Mouse (Mus musculus) MEL (cell line): Measurements from ENCODE around the gene 1700034I23Rik. TPM values are rescaled to one million over a fixed set of nuclear protein-coding genes. Genes with fewer than 3 reads are reported as not detected.
"Not testable (repeated sequence)": the region's sequence is repeated elsewhere in the genome, so short reads cannot be mapped to it uniquely, and the experiment has no call there.

Experiments
- DNase-seq: peaks from one replicate; pipeline ENCODE4 v3.0.0; 2011; ENCODE audit warnings: low read depth, low spot score
- H3K27ac ChIP-seq: 2 replicates; pipeline ENCODE4 v1.5.1; 2012; ENCODE audit warnings: low read depth, mild to moderate bottlenecking, control low read depth, low read length, moderate library complexity; ENCODE audit not compliant: control insufficient read depth
- H3K27me3 ChIP-seq, 2 experiments: fragments of 150-350 bp in 1 of 2; sonication (generic) in 1 of 2; 2 replicates each; pipeline ENCODE4 v1.6.1; 2012; ENCODE audit warnings: low read length in 2 of 2, mild to moderate bottlenecking in 2 of 2, improper control_type of control experiment in 1 of 2, moderate library complexity in 1 of 2; ENCODE audit not compliant: insufficient read depth in 2 of 2, control insufficient read depth in 1 of 2
- H3K36me3 ChIP-seq, 2 experiments: 2 replicates each; pipeline ENCODE4 v1.6.1; 2012 to 2014; ENCODE audit warnings: low read length in 2 of 2, improper control_type of control experiment in 1 of 2, inconsistent platforms in 1 of 2, mild to moderate bottlenecking in 1 of 2; ENCODE audit not compliant: insufficient read depth in 2 of 2, control insufficient read depth in 1 of 2
- H3K4me1 ChIP-seq, 2 experiments: fragments of 150-350 bp in 1 of 2; sonication (generic) in 1 of 2; 2 replicates each; pipeline ENCODE4 v1.6.1; 2012; ENCODE audit warnings: low read length in 2 of 2, improper control_type of control experiment in 1 of 2, mild to moderate bottlenecking in 1 of 2; ENCODE audit not compliant: insufficient read depth in 2 of 2, control insufficient read depth in 1 of 2
- H3K4me3 ChIP-seq, 2 experiments: fragments of 150-350 bp in 1 of 2; sonication (generic) in 1 of 2; 2 replicates each; pipeline ENCODE4 v1.5.1; 2012; ENCODE audit warnings: low read depth in 2 of 2, low read length in 2 of 2, mild to moderate bottlenecking in 2 of 2, moderate library complexity in 2 of 2, control low read depth in 1 of 2, improper control_type of control experiment in 1 of 2; ENCODE audit not compliant: control insufficient read depth in 1 of 2, insufficient read depth in 1 of 2
- H3K79me2 ChIP-seq: 2 replicates; pipeline ENCODE4 v1.6.1; 2012; ENCODE audit warnings: mild to moderate bottlenecking, low read length, moderate library complexity; ENCODE audit not compliant: control insufficient read depth, poor library complexity, insufficient read depth
- H3K9ac ChIP-seq: 2 replicates; pipeline ENCODE4 v1.6.1; 2012; ENCODE audit warnings: low read depth, mild to moderate bottlenecking, control low read depth, low read length, moderate library complexity; ENCODE audit not compliant: control insufficient read depth, poor library complexity, severe bottlenecking
- H3K9me3 ChIP-seq: fragments of 150-350 bp; sonication (generic); replicated peaks from 2 replicates; pipeline ENCODE4 v1.6.1; 2012; ENCODE audit warnings: mild to moderate bottlenecking, low read length, improper control_type of control experiment, moderate library complexity; ENCODE audit not compliant: insufficient read depth
- BHLHE40 ChIP-seq: IDR thresholded peaks from 2 replicates; pipeline ENCODE4 v1.6.1; 2012; ENCODE audit warnings: low read depth, mild to moderate bottlenecking, inconsistent platforms, low read length, improper control_type of control experiment, borderline replicate concordance
- CHD2 ChIP-seq: IDR thresholded peaks from 2 replicates; pipeline ENCODE4 v1.6.1; 2011; ENCODE audit warnings: low read length, improper control_type of control experiment
- CTCF ChIP-seq, 3 experiments: IDR thresholded peaks in 2 of 3; conservative IDR thresholded peaks in 1 of 3; 2 replicates each; pipeline ENCODE4 v1.5.1; 2011 to 2012; ENCODE audit warnings: low read length in 3 of 3, low read depth in 2 of 3, mild to moderate bottlenecking in 2 of 3, improper control_type of control experiment in 1 of 3, inconsistent platforms in 1 of 3, mixed read lengths in 1 of 3, moderate library complexity in 1 of 3; ENCODE audit not compliant: control insufficient read depth in 1 of 3, insufficient read depth in 1 of 3, poor library complexity in 1 of 3, severe bottlenecking in 1 of 3
- E2F4 ChIP-seq: IDR thresholded peaks from 2 replicates; pipeline ENCODE4 v1.6.1; 2011; ENCODE audit warnings: low read depth, low read length, improper control_type of control experiment, borderline replicate concordance
- ELF1 ChIP-seq: IDR thresholded peaks from 2 replicates; pipeline ENCODE4 v1.6.1; 2014; ENCODE audit warnings: low read depth, mild to moderate bottlenecking, inconsistent platforms, low read length, improper control_type of control experiment, moderate library complexity
- ETS1 ChIP-seq: IDR thresholded peaks from 2 replicates; pipeline ENCODE4 v1.6.1; 2012; ENCODE audit warnings: low read depth, mild to moderate bottlenecking, inconsistent platforms, low read length, improper control_type of control experiment, moderate library complexity
- GATA1 ChIP-seq: IDR thresholded peaks from 2 replicates; pipeline ENCODE4 v1.6.1; 2011; ENCODE audit warnings: low read depth, low read length, improper control_type of control experiment
- HCFC1 ChIP-seq: IDR thresholded peaks from 2 replicates; pipeline ENCODE4 v1.6.1; 2012; ENCODE audit warnings: low read depth, mild to moderate bottlenecking, inconsistent platforms, low read length, improper control_type of control experiment, moderate library complexity
- JUND ChIP-seq: IDR thresholded peaks from 2 replicates; pipeline ENCODE4 v1.6.1; 2011; ENCODE audit warnings: low read depth, mild to moderate bottlenecking, improper control_type of control experiment, low read length
- KAT2A ChIP-seq: conservative IDR thresholded peaks from 2 replicates; pipeline ENCODE4 v1.6.1; 2012; ENCODE audit warnings: low read depth, low read length, improper control_type of control experiment, inconsistent platforms
- MAX ChIP-seq: IDR thresholded peaks from 2 replicates; pipeline ENCODE4 v1.6.1; 2011; ENCODE audit warnings: low read length, improper control_type of control experiment
- MAZ ChIP-seq: IDR thresholded peaks from 2 replicates; pipeline ENCODE4 v1.6.1; 2012; ENCODE audit warnings: low read depth, mild to moderate bottlenecking, inconsistent platforms, low read length, improper control_type of control experiment
- MXI1 ChIP-seq: IDR thresholded peaks from 2 replicates; pipeline ENCODE4 v1.6.1; 2011; ENCODE audit warnings: mild to moderate bottlenecking, low read depth, low read length, improper control_type of control experiment
- MYB ChIP-seq: IDR thresholded peaks from 2 replicates; pipeline ENCODE4 v1.6.1; 2011; ENCODE audit warnings: mild to moderate bottlenecking, low read depth, low read length, improper control_type of control experiment
- MYC ChIP-seq: IDR thresholded peaks from 2 replicates; pipeline ENCODE4 v1.6.1; 2011; ENCODE audit warnings: low read depth, mild to moderate bottlenecking, low read length, improper control_type of control experiment, moderate library complexity
- NELFE ChIP-seq: IDR thresholded peaks from 2 replicates; pipeline ENCODE4 v1.6.1; 2011; ENCODE audit warnings: low read depth, low read length, improper control_type of control experiment
- NRF1 ChIP-seq: IDR thresholded peaks from 2 replicates; pipeline ENCODE4 v1.6.1; 2014; ENCODE audit warnings: low read depth, mild to moderate bottlenecking, inconsistent platforms, low read length, improper control_type of control experiment, moderate library complexity; ENCODE audit not compliant: poor library complexity, insufficient read depth, severe bottlenecking
- POLR2A ChIP-seq, 2 experiments: IDR thresholded peaks; 2 replicates each; pipeline ENCODE4 v1.6.1; 2011 to 2012; ENCODE audit warnings: low read length in 2 of 2, mild to moderate bottlenecking in 2 of 2, control low read depth in 1 of 2, improper control_type of control experiment in 1 of 2, low read depth in 1 of 2, moderate library complexity in 1 of 2; ENCODE audit not compliant: control insufficient read depth in 1 of 2, insufficient read depth in 1 of 2, poor library complexity in 1 of 2
- POLR2AphosphoS2 ChIP-seq: IDR thresholded peaks from 2 replicates; pipeline ENCODE4 v1.6.1; 2011; ENCODE audit warnings: low read length, improper control_type of control experiment
- RAD21 ChIP-seq: IDR thresholded peaks from 2 replicates; pipeline ENCODE4 v1.6.1; 2011; ENCODE audit warnings: mild to moderate bottlenecking, low read depth, low read length, improper control_type of control experiment
- RCOR1 ChIP-seq: IDR thresholded peaks from 2 replicates; pipeline ENCODE4 v1.6.1; 2012; ENCODE audit warnings: low read depth, mild to moderate bottlenecking, inconsistent platforms, low read length, improper control_type of control experiment
- SIN3A ChIP-seq: IDR thresholded peaks from 2 replicates; pipeline ENCODE4 v1.6.1; 2012; ENCODE audit warnings: low read length, improper control_type of control experiment, inconsistent platforms
- SMC3 ChIP-seq: IDR thresholded peaks from 2 replicates; pipeline ENCODE4 v1.6.1; 2011; ENCODE audit warnings: low read depth, low read length, improper control_type of control experiment
- TBP ChIP-seq: IDR thresholded peaks from 2 replicates; pipeline ENCODE4 v1.8.0; 2011; ENCODE audit warnings: low read depth, low read length, improper control_type of control experiment
- TCF12 ChIP-seq: IDR thresholded peaks from 2 replicates; pipeline ENCODE4 v1.6.1; 2014; ENCODE audit warnings: low read depth, mild to moderate bottlenecking, inconsistent platforms, low read length, improper control_type of control experiment, moderate library complexity
- USF1 ChIP-seq: IDR thresholded peaks from 2 replicates; pipeline ENCODE4 v1.6.1; 2014; ENCODE audit warnings: low read depth, mild to moderate bottlenecking, inconsistent platforms, low read length, improper control_type of control experiment, moderate library complexity
- ZMIZ1 ChIP-seq: IDR thresholded peaks from 2 replicates; pipeline ENCODE4 v1.6.1; 2012; ENCODE audit warnings: low read depth, mild to moderate bottlenecking, inconsistent platforms, low read length, improper control_type of control experiment, moderate library complexity
- polyA plus RNA-seq, 2 experiments: library from polyadenylated mRNA; stranded (reverse) in 1 of 2; unstranded in 1 of 2; fragments of >175 nt in 1 of 2; fragments of >200 nt in 1 of 2; gene quantifications; 2 replicates each; pipeline versions ENCODE4 v1.2.1 to v1.2.4; 2012; ENCODE audit warnings: low replicate concordance in 2 of 2, low read depth in 1 of 2; ENCODE audit not compliant: insufficient read length in 2 of 2, insufficient read depth in 1 of 2, missing spikeins in 1 of 2
- total RNA-seq: library from RNA; depleted of rRNA; stranded (reverse); fragments of 300-350 nt; gene quantifications from 2 replicates; pipeline ENCODE4 v1.2.3, GENCODE M21; 2012

The 1700034I23Rik gene
- total and polyA plus RNA-seq, 3 experiments = not detected

GRCm38 (mm10) chr3:40938189-40938588 lies 35.8 kb upstream of the 1700034I23Rik start (continued):
- TF ChIP-seq USF1 (peak; percentile 94), NRF1 (no peak), TCF12 (peak; percentile 33; the same call in 1 of the 2 replicates), SIN3A (peak; percentile 44), POLR2AphosphoS2 (no peak), CTCF (IDR thresholded peaks at IDR 0.05 in 2 of 3, conservative IDR thresholded peaks at IDR 0.05 in 1 of 3; ENCODE audit: control insufficient read depth in 1 of 3, insufficient read depth in 1 of 3, low read depth in 2 of 3, low read length in 3 of 3, poor library complexity in 1 of 3, severe bottlenecking in 1 of 3) (no peak), MAX (peak; percentile 96), E2F4 (no peak), GATA1 (peak; percentile 71), ETS1 (peak; percentile 82), KAT2A (no peak), MYC (peak; percentile 77; the same call in 1 of the 2 replicates), BHLHE40 (peak; percentile 88), RCOR1 (peak; percentile 47; the same call in 1 of the 2 replicates), ZMIZ1 (no peak), MYB (no peak), ELF1 (no peak), MAZ (no peak), JUND (no peak)

- Histone ChIP-seq H3K9ac (peak overlapping the region; percentile 49), H3K4me3 (peak overlapping the region; percentile 59 to 69)
- H3K4me1 ChIP-seq, H3K79me2 ChIP-seq, H3K27me3 ChIP-seq, H3K36me3 ChIP-seq, H3K27ac ChIP-seq, H3K9me3 ChIP-seq: not testable (repeated sequence)
- DNase-seq = peak; percentile 56
Measured at GRCm38 (mm10) chr3:40894336-40894735, 8.0 kb downstream of the 1700034I23Rik start.

- H3K79me2 ChIP-seq, H3K36me3 ChIP-seq, H3K27ac ChIP-seq, H3K27me3 ChIP-seq, H3K9me3 ChIP-seq, H3K4me1 ChIP-seq: not testable (repeated sequence)
- peak; percentile 98 for DNase-seq
- Histone ChIP-seq H3K4me3 (peak overlapping the region; percentile 83 to 87), H3K9ac (peak overlapping the region; percentile 80)
- TF ChIP-seq CTCF (IDR thresholded peaks at IDR 0.05 in 2 of 3, conservative IDR thresholded peaks at IDR 0.05 in 1 of 3; ENCODE audit: control insufficient read depth in 1 of 3, insufficient read depth in 1 of 3, low read depth in 2 of 3, low read length in 3 of 3, poor library complexity in 1 of 3, severe bottlenecking in 1 of 3) = peak; percentile 18 to 53 (median 38); a peak in 4 of 6 replicates
- peak; percentile 76 for TF ChIP-seq NRF1
- peak; percentile 82 for TF ChIP-seq SIN3A
- peak; percentile 50; the same call in 1 of the 2 replicates for TF ChIP-seq NELFE
- peak; percentile 32; the same call in 1 of the 2 replicates for TF ChIP-seq TCF12
- peak; percentile 91 for TF ChIP-seq MXI1
- TF ChIP-seq TBP = 0 out of 2 replicates have a peak, but pooled peaks have one; percentile 27
- TF ChIP-seq HCFC1 = peak; percentile 78
- peak; percentile 20; the same call in 1 of the 2 replicates for TF ChIP-seq SMC3
- peak in 1 of 2 experiments; percentile 69; a peak in 2 of 4 replicates for TF ChIP-seq POLR2A (IDR thresholded peaks at IDR 0.05; ENCODE audit: control insufficient read depth in 1 of 2, insufficient read depth in 1 of 2, low read depth in 1 of 2, low read length in 2 of 2, poor library complexity in 1 of 2)
- peak; percentile 93 for TF ChIP-seq CHD2
- peak; percentile 13 for TF ChIP-seq RAD21
- TF ChIP-seq ELF1 = peak; percentile 80
Measured at GRCm38 (mm10) chr3:40893816-40894258, 8.5 kb downstream of the 1700034I23Rik start.
